Mouse (Mus musculus) lung, adult 2 months (tissue): ENCODE data around the gene Colgalt2. TPM values are rescaled to one million over a fixed set of nuclear protein-coding genes. Genes with fewer than 3 reads are reported as not detected.

Source experiments
- DNase-seq: peaks from one replicate; pipeline ENCODE4 v3.0.0; 2022
- H3K4me1 ChIP-seq: fragments of 200-500 bp; 2 replicates; pipeline ENCODE4 v1.6.1; 2011; ENCODE audit warnings: low read length; ENCODE audit not compliant: control insufficient read depth, insufficient read depth
- H3K4me3 ChIP-seq: fragments of 200-500 bp; replicated peaks from 2 replicates; pipeline ENCODE3; 2011; ENCODE audit warnings: low read depth, mild to moderate bottlenecking, control low read depth, low read length; ENCODE audit errors: extremely low read depth
- CTCF ChIP-seq: fragments of 200-500 bp; IDR thresholded peaks from 2 replicates; pipeline ENCODE4 v1.5.1; 2011; ENCODE audit warnings: mild to moderate bottlenecking, low read length, control low read depth; ENCODE audit not compliant: insufficient read depth
- POLR2A ChIP-seq: fragments of 200-500 bp; IDR thresholded peaks from 2 replicates; pipeline ENCODE4 v1.6.1; 2011; ENCODE audit warnings: low read depth, mild to moderate bottlenecking, control low read depth, low read length, borderline replicate concordance; ENCODE audit errors: extremely low read depth
- WGBS: fragments of 180-500 bp; shearing (Covaris S2); methylation state at CpG from one replicate; pipeline ENCODE4 v1.1.7; 2018; 5-methylcytosine and 5-hydroxymethylcytosine counted together
- polyA plus RNA-seq: library from polyadenylated mRNA; depleted of rRNA; stranded (reverse); fragments of >200 nt; gene quantifications from 2 replicates; pipeline ENCODE4 v1.2.3, GENCODE M21; 2012

The Colgalt2 gene
- polyA plus RNA-seq, 1 experiment = 12.8 TPM

DNA sequence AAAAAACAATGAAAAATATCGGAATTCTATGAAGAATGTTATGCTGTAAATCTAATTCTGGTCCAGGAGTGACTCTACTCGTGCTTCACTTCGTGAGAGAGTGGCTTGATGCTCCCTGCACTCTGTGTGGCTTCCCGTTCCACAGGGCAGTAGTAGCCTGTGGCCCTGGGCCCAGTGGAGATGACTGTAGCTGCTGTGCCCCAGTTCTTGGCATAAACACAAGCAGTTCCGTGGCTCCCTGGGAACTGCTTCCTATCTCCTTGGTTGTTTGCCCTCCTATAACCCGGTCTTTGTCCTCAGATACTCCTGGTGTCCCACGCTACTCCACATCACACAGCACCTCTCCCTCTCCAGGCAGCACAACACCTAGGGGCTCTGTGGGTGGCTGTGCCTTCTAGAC lies 62.7 kb downstream of the Colgalt2 start:
- 36% methylated on average over 7 of the region's 7 CpGs for WGBS
- TF ChIP-seq CTCF (no peak), POLR2A (peak; percentile 30; the same call in 1 of the 2 replicates)
- DNase-seq = no peak
- Histone ChIP-seq H3K4me1 (no peaks in the 10 kb centered on the region), H3K4me3 (no peak overlapping the region)

- no peak overlapping the region for H3K4me3 ChIP-seq
- TF ChIP-seq CTCF (no peak), POLR2A (no peak)
- WGBS = 20% methylated on average over 3 of the region's 3 CpGs
- no peaks in the 10 kb centered on the region for H3K4me1 ChIP-seq
- no peak for DNase-seq
Observed at GRCm38 (mm10) chr1:152466280-152466679, 66.7 kb downstream of the Colgalt2 start.

DNA sequence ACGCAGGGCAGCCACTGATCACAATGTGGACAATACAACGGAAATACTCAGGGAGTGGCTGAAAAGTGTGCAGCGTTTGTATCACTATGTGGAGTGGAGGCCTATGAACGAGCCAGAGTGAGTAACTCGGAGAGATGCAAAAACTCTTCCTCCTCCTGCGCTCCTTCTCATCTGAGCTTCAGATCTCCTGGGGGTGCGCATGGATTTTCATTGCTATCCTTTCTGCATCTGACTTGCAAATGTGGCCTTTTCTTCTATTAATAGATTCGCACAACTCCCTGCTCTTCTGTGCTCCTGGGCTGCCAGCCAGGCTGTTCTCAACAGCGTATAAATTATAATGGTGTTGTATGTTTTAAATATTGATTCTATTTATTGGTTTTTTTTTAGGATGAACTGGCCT lies 68.8 kb downstream of the Colgalt2 start:
- 71% methylated on average over 9 of the region's 9 CpGs for WGBS
- no peak overlapping the region for H3K4me3 ChIP-seq
- no peaks in the 10 kb centered on the region for H3K4me1 ChIP-seq
- no peak for TF ChIP-seq CTCF
- no peak for TF ChIP-seq POLR2A
- no peak for DNase-seq

DNA sequence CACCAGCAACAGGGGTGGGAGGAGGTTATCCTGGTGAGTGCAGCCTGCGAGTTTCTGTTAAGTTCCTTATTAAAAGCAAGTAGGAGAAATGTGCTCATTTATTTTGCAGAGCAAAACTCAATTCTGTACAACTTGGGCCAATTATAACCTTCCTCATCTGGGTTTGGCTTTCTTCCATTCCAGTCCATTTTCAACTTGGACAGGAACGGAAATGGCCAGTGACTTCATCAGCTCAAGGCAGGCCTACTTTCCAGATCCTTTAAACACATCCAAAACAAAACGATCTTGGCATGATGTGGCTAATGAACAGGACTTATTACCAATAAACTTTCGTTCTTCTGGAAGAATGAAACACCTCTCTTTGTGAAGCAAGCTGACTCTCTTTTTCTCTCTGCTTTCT lies 76.5 kb downstream of the Colgalt2 start:
- WGBS = 59% methylated on average over 4 of the region's 4 CpGs
- no peak overlapping the region for H3K4me3 ChIP-seq
- TF ChIP-seq POLR2A = no peak
- no peak for TF ChIP-seq CTCF
- H3K4me1 ChIP-seq = no peaks in the 10 kb centered on the region
- no peak for DNase-seq

- DNase-seq = no peak
- TF ChIP-seq CTCF (no peak), POLR2A (no peak)
- Histone ChIP-seq H3K4me3 (no peak overlapping the region), H3K4me1 (no peaks in the 10 kb centered on the region; the same call in 1 of the 2 replicates)
- WGBS = 92% methylated on average over 1 of the region's 1 CpGs
Observed at GRCm38 (mm10) chr1:152490842-152491241, 91.2 kb downstream of the Colgalt2 start.

- H3K4me3 ChIP-seq = no peak overlapping the region
- H3K4me1 ChIP-seq = peaks cover 1% of the 10 kb centered on the region; the same call in 1 of the 2 replicates
- no peak for DNase-seq
- TF ChIP-seq POLR2A (no peak), CTCF (no peak)
- 97% methylated on average over 1 of the region's 1 CpGs for WGBS
Observed at GRCm38 (mm10) chr1:152492258-152492657, 92.6 kb downstream of the Colgalt2 start.

GRCm38 (mm10) chr1:152496831-152497230 lies 97.2 kb downstream of the Colgalt2 start:
- Histone ChIP-seq H3K4me1 (peaks cover 16% of the 10 kb centered on the region), H3K4me3 (no peak overlapping the region)
- 31% methylated on average over 2 of the region's 2 CpGs for WGBS
- DNase-seq = no peak
- no peak for TF ChIP-seq CTCF

DNA sequence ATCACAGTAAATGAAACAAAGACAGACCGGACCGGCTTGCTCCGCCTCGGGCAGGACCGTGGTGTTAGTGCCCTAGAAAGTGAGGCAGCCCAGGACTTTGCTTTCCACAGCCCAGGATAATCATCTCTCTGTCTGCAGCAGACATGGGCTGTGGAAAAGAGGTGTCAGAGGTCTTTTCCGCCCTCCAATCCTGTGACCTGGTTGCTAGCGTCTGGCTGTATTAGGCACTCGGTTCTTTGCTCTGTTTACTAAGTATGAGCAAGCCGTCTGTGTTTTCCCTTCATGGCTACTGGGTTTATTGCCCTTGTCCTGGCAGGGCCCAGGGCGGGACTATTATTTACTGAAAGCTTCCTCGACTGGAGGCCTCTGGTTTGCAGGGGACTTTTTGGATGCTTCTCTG lies 98.0 kb downstream of the Colgalt2 start:
- WGBS = 22% methylated on average over 11 of the region's 11 CpGs
- peak; percentile 24 for DNase-seq
- Histone ChIP-seq H3K4me3 (peak overlapping the region; percentile 33), H3K4me1 (peaks cover 16% of the 10 kb centered on the region)
- peak; percentile 25; the same call in 1 of the 2 replicates for TF ChIP-seq POLR2A
- no peak for TF ChIP-seq CTCF

DNA sequence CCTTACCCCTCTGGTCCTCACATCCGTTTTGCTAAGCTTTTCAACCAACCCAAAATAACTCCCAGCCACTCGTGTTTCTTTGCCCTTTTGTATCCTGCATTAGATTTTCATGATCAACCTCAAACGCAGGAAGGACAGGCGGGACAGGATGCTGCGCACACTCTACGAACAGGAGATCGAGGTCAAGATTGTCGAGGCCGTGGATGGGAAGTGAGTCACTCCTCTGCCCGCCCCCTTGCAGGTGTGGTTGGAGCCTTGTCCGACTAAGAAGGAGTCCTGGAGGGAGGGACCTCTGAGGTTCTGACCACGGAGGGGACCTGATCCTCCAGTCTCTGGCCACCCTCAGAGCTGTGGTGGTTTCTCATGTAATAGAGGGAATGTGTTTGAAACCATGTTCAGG lies 100.2 kb downstream of the Colgalt2 start:
- Histone ChIP-seq H3K4me3 (no peak overlapping the region), H3K4me1 (peaks cover 16% of the 10 kb centered on the region)
- 47% methylated on average over 12 of the region's 12 CpGs for WGBS
- no peak for DNase-seq
- TF ChIP-seq POLR2A = no peak
- no peak for TF ChIP-seq CTCF

DNA sequence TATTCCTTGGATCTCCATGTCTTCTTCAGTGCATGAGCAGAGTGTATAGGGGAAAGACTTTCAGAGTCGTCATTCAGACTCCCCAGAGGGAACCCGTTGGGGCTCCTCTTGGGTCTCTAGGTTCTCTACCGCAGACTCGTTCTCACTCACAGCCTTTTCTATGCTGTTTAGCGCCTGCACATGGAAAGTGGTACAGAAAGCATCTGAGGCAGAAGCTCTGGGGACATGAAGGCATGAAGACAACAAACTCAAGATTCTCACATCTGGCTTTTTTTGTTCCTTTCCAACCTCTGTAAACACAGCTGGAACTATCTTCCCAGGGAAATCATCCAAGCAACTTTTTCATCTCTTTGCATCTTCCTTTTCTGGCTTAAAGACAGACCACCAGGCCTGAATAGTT lies 106.5 kb downstream of the Colgalt2 start:
- WGBS = 87% methylated on average over 5 of the region's 5 CpGs
- H3K4me1 ChIP-seq = no peaks in the 10 kb centered on the region
- DNase-seq = no peak
- H3K4me3 ChIP-seq = no peak overlapping the region
- TF ChIP-seq CTCF = no peak
- no peak for TF ChIP-seq POLR2A

DNA sequence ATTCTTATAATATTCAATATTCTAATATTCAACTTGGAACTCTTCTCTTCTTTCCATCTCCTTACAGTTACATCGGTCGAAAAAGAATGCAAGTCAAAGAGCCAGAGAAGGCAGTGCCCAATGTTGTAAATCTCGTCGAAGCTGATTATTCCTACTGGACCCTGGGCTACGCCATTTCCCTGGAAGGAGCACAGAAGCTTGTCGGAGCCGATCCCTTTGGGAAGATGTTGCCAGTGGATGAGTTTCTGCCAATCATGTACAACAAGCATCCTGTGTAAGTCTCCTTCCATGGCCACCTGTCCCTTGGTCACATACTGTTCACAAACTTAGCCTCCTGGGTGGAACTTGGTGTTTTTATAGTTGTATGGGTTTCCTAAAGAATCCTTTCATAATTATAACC lies 107.1 kb downstream of the Colgalt2 start:
- no peak for DNase-seq
- WGBS = 92% methylated on average over 7 of the region's 7 CpGs
- TF ChIP-seq POLR2A (no peak), CTCF (no peak)
- Histone ChIP-seq H3K4me1 (no peaks in the 10 kb centered on the region), H3K4me3 (no peak overlapping the region)

GRCm38 (mm10) chr1:152508481-152509220 lies 109.0 kb downstream of the Colgalt2 start:
- Histone ChIP-seq H3K4me3 (no peak overlapping the region), H3K4me1 (no peaks in the 10 kb centered on the region)
- WGBS = 89% methylated on average over 11 of the region's 11 CpGs
- no peak for DNase-seq
- TF ChIP-seq POLR2A (no peak), CTCF (no peak)
